Mouse (Mus musculus): Measurements from ENCODE around the gene Sgsm3.

GRCm38 (mm10) chr15:81013186-81013585, 35.6 kb downstream of the Sgsm3 start:
- TF ChIP-seq CTCF (IDR thresholded peaks at IDR 0.05; ENCODE audit: insufficient read depth, low read depth, low read length) (no peak), POLR2A (IDR thresholded peaks at IDR 0.05; ENCODE audit: insufficient read depth, low read depth, low read length) (no peak)
